Mouse (Mus musculus): ENCODE results near the gene Qrfp. TPM values are rescaled to one million over a fixed set of nuclear protein-coding genes. Genes with fewer than 3 reads are reported as not detected.

Gene Qrfp
- polyA plus RNA-seq, 1 experiment from 2014 or later, result 0.22 TPM

GRCm38 (mm10) chr2:31789215-31789614 is 21.2 kb downstream of the Qrfp start:
- Histone ChIP-seq H3K27ac (no peak overlapping the region), H3K9me3 (no peaks in the 10 kb centered on the region), H3K27me3 (no peaks in the 10 kb centered on the region), H3K4me3 (no peak overlapping the region), H3K9ac (no peak overlapping the region), H3K4me1 (no peaks in the 10 kb centered on the region), H3K36me3 (peaks cover 97% of the 10 kb centered on the region), H3K4me2 (no peak overlapping the region)
- WGBS, result 88% methylated on average over 2 of the region's 2 CpGs
- ATAC-seq (ENCODE audit: insufficient number of reproducible peaks, insufficient read depth, low FRiP score, low TSS enrichment, low read depth), result no peak

- H3K9me3 ChIP-seq, result no peaks in the 10 kb centered on the region
- ATAC-seq (ENCODE audit: insufficient number of reproducible peaks, insufficient read depth, low FRiP score, low TSS enrichment, low read depth), result no peak
- H3K4me3 ChIP-seq, result no peak overlapping the region
- H3K36me3 ChIP-seq, result peaks cover 96% of the 10 kb centered on the region
- 82% methylated on average over 3 of the region's 3 CpGs for WGBS
- H3K9ac ChIP-seq, result no peak overlapping the region
- no peak overlapping the region for H3K4me2 ChIP-seq
- H3K27me3 ChIP-seq, result no peaks in the 10 kb centered on the region
- H3K4me1 ChIP-seq, result no peaks in the 10 kb centered on the region
- no peak overlapping the region for H3K27ac ChIP-seq
Measured at GRCm38 (mm10) chr2:31788227-31788626, 22.2 kb downstream of the Qrfp start.

- no peak overlapping the region for H3K27ac ChIP-seq
- ATAC-seq (ENCODE audit: insufficient number of reproducible peaks, insufficient read depth, low FRiP score, low TSS enrichment, low read depth), result no peak
- H3K4me1 ChIP-seq, result no peaks in the 10 kb centered on the region
- 16% methylated on average over 7 of the region's 7 CpGs for WGBS
- no peak overlapping the region for H3K9ac ChIP-seq
- H3K9me3 ChIP-seq, result no peaks in the 10 kb centered on the region
- H3K27me3 ChIP-seq, result no peaks in the 10 kb centered on the region
- H3K4me2 ChIP-seq, result no peak overlapping the region
- peaks cover 96% of the 10 kb centered on the region for H3K36me3 ChIP-seq
- no peak overlapping the region for H3K4me3 ChIP-seq
Measured at GRCm38 (mm10) chr2:31787029-31787428, 23.4 kb downstream of the Qrfp start.

GRCm38 (mm10) chr2:31785074-31785473 is 25.3 kb downstream of the Qrfp start:
- Histone ChIP-seq H3K36me3 (peaks cover 96% of the 10 kb centered on the region), H3K27me3 (no peaks in the 10 kb centered on the region), H3K9me3 (no peaks in the 10 kb centered on the region), H3K27ac (no peak overlapping the region), H3K4me3 (no peak overlapping the region), H3K4me1 (no peaks in the 10 kb centered on the region), H3K9ac (no peak overlapping the region), H3K4me2 (no peak overlapping the region)
- no peak for ATAC-seq (ENCODE audit: insufficient number of reproducible peaks, insufficient read depth, low FRiP score, low TSS enrichment, low read depth)
- 35% methylated on average over 9 of the region's 9 CpGs for WGBS

- Histone ChIP-seq H3K27ac (no peak overlapping the region), H3K9me3 (no peaks in the 10 kb centered on the region), H3K9ac (no peak overlapping the region), H3K4me2 (no peak overlapping the region), H3K36me3 (peaks cover 96% of the 10 kb centered on the region), H3K4me3 (no peak overlapping the region), H3K4me1 (no peaks in the 10 kb centered on the region), H3K27me3 (no peaks in the 10 kb centered on the region)
- 57% methylated on average over 8 of the region's 8 CpGs for WGBS
- ATAC-seq (ENCODE audit: insufficient number of reproducible peaks, insufficient read depth, low FRiP score, low TSS enrichment, low read depth), result no peak
Measured at GRCm38 (mm10) chr2:31782958-31783602, 27.3 kb downstream of the Qrfp start.

- no peak for ATAC-seq (ENCODE audit: insufficient number of reproducible peaks, insufficient read depth, low FRiP score, low TSS enrichment, low read depth)
- no peaks in the 10 kb centered on the region for H3K27me3 ChIP-seq
- no peak overlapping the region for H3K4me3 ChIP-seq
- no peak overlapping the region for H3K4me2 ChIP-seq
- peaks cover 86% of the 10 kb centered on the region for H3K36me3 ChIP-seq
- H3K9me3 ChIP-seq, result no peaks in the 10 kb centered on the region
- no peak overlapping the region for H3K27ac ChIP-seq
- H3K9ac ChIP-seq, result no peak overlapping the region
- WGBS, result 94% methylated on average over 2 of the region's 2 CpGs
- no peaks in the 10 kb centered on the region for H3K4me1 ChIP-seq
Measured at GRCm38 (mm10) chr2:31779258-31779657, 31.1 kb downstream of the Qrfp start.

GRCm38 (mm10) chr2:31776479-31776878 is 33.9 kb downstream of the Qrfp start:
- Histone ChIP-seq H3K27me3 (no peaks in the 10 kb centered on the region), H3K9me3 (no peaks in the 10 kb centered on the region), H3K27ac (no peak overlapping the region), H3K4me2 (no peak overlapping the region), H3K4me3 (no peak overlapping the region), H3K36me3 (peaks cover 67% of the 10 kb centered on the region), H3K9ac (no peak overlapping the region), H3K4me1 (peaks cover 18% of the 10 kb centered on the region)
- WGBS, result 96% methylated on average over 3 of the region's 3 CpGs
- no peak for ATAC-seq (ENCODE audit: insufficient number of reproducible peaks, insufficient read depth, low FRiP score, low TSS enrichment, low read depth)

GRCm38 (mm10) chr2:31770781-31771441 is 39.5 kb downstream of the Qrfp start:
- no peaks in the 10 kb centered on the region for H3K27me3 ChIP-seq
- H3K4me1 ChIP-seq, result peaks cover 62% of the 10 kb centered on the region
- no peak for ATAC-seq (ENCODE audit: insufficient number of reproducible peaks, insufficient read depth, low FRiP score, low TSS enrichment, low read depth)
- peak overlapping the region; percentile 82 for H3K27ac ChIP-seq
- peak overlapping the region; percentile 20 for H3K4me2 ChIP-seq
- no peaks in the 10 kb centered on the region for H3K9me3 ChIP-seq
- 0 out of 2 replicates have a peak overlapping the region, but pooled peaks have one; percentile 16 for H3K9ac ChIP-seq
- WGBS, result 8% methylated on average over 7 of the region's 7 CpGs
- H3K4me3 ChIP-seq, result peak overlapping the region; percentile 7; the same call in 1 of the 2 replicates
- peaks cover 19% of the 10 kb centered on the region for H3K36me3 ChIP-seq

- WGBS, result 21% methylated on average over 6 of the region's 6 CpGs
- peak overlapping the region; percentile 18; the same call in 1 of the 2 replicates for H3K4me2 ChIP-seq
- peak overlapping the region; percentile 82 for H3K27ac ChIP-seq
- no peak for ATAC-seq (ENCODE audit: insufficient number of reproducible peaks, insufficient read depth, low FRiP score, low TSS enrichment, low read depth)
- peaks cover 67% of the 10 kb centered on the region for H3K4me1 ChIP-seq
- H3K27me3 ChIP-seq, result no peaks in the 10 kb centered on the region
- peaks cover 12% of the 10 kb centered on the region; the same call in 1 of the 2 replicates for H3K36me3 ChIP-seq
- no peaks in the 10 kb centered on the region for H3K9me3 ChIP-seq
- H3K9ac ChIP-seq, result peak overlapping the region; percentile 51; the same call in 1 of the 2 replicates
- no peak overlapping the region for H3K4me3 ChIP-seq
Measured at GRCm38 (mm10) chr2:31769631-31770111, 40.7 kb downstream of the Qrfp start.

- peak overlapping the region; percentile 18 for H3K4me2 ChIP-seq
- H3K36me3 ChIP-seq, result peaks cover 7% of the 10 kb centered on the region; the same call in 1 of the 2 replicates
- no peaks in the 10 kb centered on the region for H3K9me3 ChIP-seq
- 38% methylated on average over 4 of the region's 4 CpGs for WGBS
- no peak overlapping the region for H3K4me3 ChIP-seq
- ATAC-seq (ENCODE audit: insufficient number of reproducible peaks, insufficient read depth, low FRiP score, low TSS enrichment, low read depth), result no peak
- peaks cover 73% of the 10 kb centered on the region for H3K4me1 ChIP-seq
- no peaks in the 10 kb centered on the region for H3K27me3 ChIP-seq
- H3K9ac ChIP-seq, result peak overlapping the region; percentile 51
- peak overlapping the region; percentile 82 for H3K27ac ChIP-seq
Measured at GRCm38 (mm10) chr2:31769115-31769514, 41.3 kb downstream of the Qrfp start.

- no peak for ATAC-seq (ENCODE audit: insufficient number of reproducible peaks, insufficient read depth, low FRiP score, low TSS enrichment, low read depth)
- no peak overlapping the region for H3K4me3 ChIP-seq
- 59% methylated on average over 4 of the region's 4 CpGs for WGBS
- no peak overlapping the region for H3K4me2 ChIP-seq
- no peak overlapping the region for H3K9ac ChIP-seq
- H3K9me3 ChIP-seq, result no peaks in the 10 kb centered on the region
- H3K4me1 ChIP-seq, result peaks cover 78% of the 10 kb centered on the region
- no peaks in the 10 kb centered on the region for H3K36me3 ChIP-seq
- H3K27ac ChIP-seq, result peak overlapping the region; percentile 28; the same call in 1 of the 2 replicates
- no peaks in the 10 kb centered on the region for H3K27me3 ChIP-seq
Measured at GRCm38 (mm10) chr2:31767815-31768214, 42.6 kb downstream of the Qrfp start.

GRCm38 (mm10) chr2:31767104-31767503 is 43.3 kb downstream of the Qrfp start:
- WGBS, result 90% methylated on average over 6 of the region's 6 CpGs
- ATAC-seq (ENCODE audit: insufficient number of reproducible peaks, insufficient read depth, low FRiP score, low TSS enrichment, low read depth), result no peak

More at GRCm38 (mm10) chr2:31767104-31767503, 43.3 kb downstream of the Qrfp start:
- Histone ChIP-seq H3K27ac (no peak overlapping the region), H3K4me3 (no peak overlapping the region), H3K9me3 (no peaks in the 10 kb centered on the region), H3K27me3 (no peaks in the 10 kb centered on the region), H3K9ac (no peak overlapping the region), H3K36me3 (no peaks in the 10 kb centered on the region), H3K4me1 (peaks cover 78% of the 10 kb centered on the region), H3K4me2 (no peak overlapping the region)
